Comparison of ENCODE assay signal across 9 mouse cellular contexts in genomic region chr11:103677042-103677441, GRCm38 (mm10). TPM values are rescaled to one million over a fixed set of nuclear protein-coding genes. Genes with fewer than 3 reads are reported as not detected.
DNase-seq lines count a peak whose midpoint lies in the region; ATAC-seq and TF ChIP-seq lines count a peak whose summit lies in the region.
"Not testable (repeated sequence)": the region's sequence is repeated elsewhere in the genome, so short reads cannot be mapped to it uniquely, and the experiment has no call there.
"Had no signal": no experiment of that assay in that cellular context is flagged by ENCODE, and none has a peak within 500 bp of the region (broad histone marks: within the 10 kb centered on the region; RNA-seq: fewer than 3 reads in every experiment).

No protein-coding gene starts in this region.

- H3K4me3 ChIP-seq in MEL (ENCODE audit: control insufficient read depth in 1 of 2, insufficient read depth in 1 of 2, low read depth in 2 of 2, low read length in 2 of 2); heart, postnatal 0 days (ENCODE audit: low read depth, low read length); lung, postnatal 0 days (ENCODE audit: low read depth, low read length): not testable (repeated sequence)

- not testable (repeated sequence) for H3K79me2 ChIP-seq in MEL (ENCODE audit: control insufficient read depth, insufficient read depth, low read length, poor library complexity)

- H3K4me2 ChIP-seq in heart, postnatal 0 days (ENCODE audit: low read depth, low read length); lung, postnatal 0 days (replicated peaks; ENCODE audit: low read depth, low read length): not testable (repeated sequence)

- not testable (repeated sequence) for H3K9ac ChIP-seq in MEL (ENCODE audit: control insufficient read depth, low read depth, low read length, poor library complexity, severe bottlenecking); heart, postnatal 0 days (replicated peaks; ENCODE audit: low read depth, low read length); lung, postnatal 0 days (replicated peaks; ENCODE audit: low read depth)

- TF ChIP-seq CTCF in MEL (IDR thresholded peaks at IDR 0.05 in 2 of 3, conservative IDR thresholded peaks at IDR 0.05 in 1 of 3; ENCODE audit: control insufficient read depth in 1 of 3, insufficient read depth in 1 of 3, low read depth in 2 of 3, low read length in 3 of 3, poor library complexity in 1 of 3, severe bottlenecking in 1 of 3): peak; percentile 59 to 75 (median 67)
- peak; percentile 55 for TF ChIP-seq CTCF in heart, postnatal 0 days (IDR thresholded peaks at IDR 0.05; ENCODE audit: low read depth)
- peak; percentile 71 for TF ChIP-seq CTCF in lung, postnatal 0 days (IDR thresholded peaks at IDR 0.05)

- ATAC-seq in heart, postnatal 0 days (ENCODE audit: insufficient read depth, low read depth): not testable (repeated sequence)
- ATAC-seq in lung, postnatal 0 days: peak; percentile 43; the same call in 1 of the 2 replicates

- TF ChIP-seq RAD21 in MEL (IDR thresholded peaks at IDR 0.05; ENCODE audit: low read depth, low read length): peak; percentile 9; the same call in 1 of the 2 replicates

- DNase-seq in MEL (ENCODE audit: low read depth, low spot score): peak; percentile 78
- peak; percentile 42 for DNase-seq in c-Kit-positive CD71-negative TER-119-negative erythroid progenitor cells, embryonic 14.5 days (ENCODE audit: low read depth)
- DNase-seq in embryo, embryonic 9.5 days (ENCODE audit: extremely low spot score): peak; percentile 19
- DNase-seq in heart, postnatal 0 days (ENCODE audit: low spot score): not testable (repeated sequence)
- DNase-seq in kidney, postnatal 25 days: peak; percentile 74 to 83
- DNase-seq in lung, postnatal 0 days (ENCODE audit: low spot score): peak; percentile 27
- DNase-seq in retina, embryonic 14.5 days (ENCODE audit: low spot score): peak; percentile 78
- peak; percentile 67 for DNase-seq in thymus, postnatal 4 days

- H3K27me3 ChIP-seq in MEL (ENCODE audit: control insufficient read depth in 1 of 2, insufficient read depth in 2 of 2, low read length in 2 of 2); heart, postnatal 0 days (ENCODE audit: control insufficient read depth, insufficient read depth, low read length); lung, postnatal 0 days (replicated peaks; ENCODE audit: insufficient read depth, low read length): not testable (repeated sequence)

- WGBS in heart, postnatal 0 days: 40% methylated on average over 2 of the region's 2 CpGs
- WGBS in lung, postnatal 0 days: 38% methylated on average over 2 of the region's 2 CpGs

- not testable (repeated sequence) for H3K27ac ChIP-seq in MEL (ENCODE audit: control insufficient read depth, low read depth, low read length); heart, postnatal 0 days (ENCODE audit: low read depth); lung, postnatal 0 days (ENCODE audit: low read length)

- TF ChIP-seq EP300 in MEL (IDR thresholded peaks at IDR 0.05; ENCODE audit: low read depth in 1 of 2, low read length in 2 of 2); heart, postnatal 0 days (IDR thresholded peaks at IDR 0.05; ENCODE audit: low read depth); lung, postnatal 0 days (IDR thresholded peaks at IDR 0.05): not testable (repeated sequence)

- TF ChIP-seq POLR2A in MEL (IDR thresholded peaks at IDR 0.05; ENCODE audit: control insufficient read depth in 1 of 2, insufficient read depth in 1 of 2, low read depth in 1 of 2, low read length in 2 of 2, poor library complexity in 1 of 2): not testable (repeated sequence)

- not testable (repeated sequence) for H3K4me1 ChIP-seq in MEL (ENCODE audit: control insufficient read depth in 1 of 2, insufficient read depth in 2 of 2, low read length in 2 of 2); heart, postnatal 0 days (ENCODE audit: control insufficient read depth, insufficient read depth); lung, postnatal 0 days (ENCODE audit: insufficient read depth, low read depth, low read length)

- H3K36me3 ChIP-seq in MEL (ENCODE audit: control insufficient read depth in 1 of 2, insufficient read depth in 2 of 2, low read length in 2 of 2): peaks cover 0 to 11% of the 10 kb centered on the region in 2 experiments; a peak in 2 of 4 replicates
- H3K36me3 ChIP-seq in heart, postnatal 0 days (replicated peaks; ENCODE audit: control insufficient read depth, insufficient read depth, low read length): peaks cover 51% of the 10 kb centered on the region
- peaks cover 41% of the 10 kb centered on the region for H3K36me3 ChIP-seq in lung, postnatal 0 days (ENCODE audit: insufficient read depth, low read length)

- H3K9me3 ChIP-seq in MEL (replicated peaks; ENCODE audit: insufficient read depth, low read length); heart, postnatal 0 days (replicated peaks; ENCODE audit: control insufficient read depth, low read length); lung, postnatal 0 days (ENCODE audit: low read length): not testable (repeated sequence)

TF ChIP-seq in MEL, 35 proteins besides CTCF, POLR2A, EP300 and RAD21:
- peak; percentile 46 for TF ChIP-seq SMC3 (IDR thresholded peaks at IDR 0.05; ENCODE audit: low read depth, low read length)

RNA-seq across cellular contexts. Expression of gene Gosr2, which starts 20.7 kb away (rescaled TPM):
- 135 and 149 TPM in 2 replicates for total RNA-seq in MEL (2012; rRNA removed)
- polyA plus RNA-seq in MEL (2012; ENCODE audit: insufficient read depth in 1 of 2, insufficient read length in 2 of 2, low read depth in 1 of 2, low replicate concordance in 2 of 2, missing spikeins in 1 of 2): 100 to 1,000 TPM in 1 of 2 experiments, not detected in 1; 101 TPM
- 72.7 and 73.8 TPM in 2 replicates for total RNA-seq in heart, postnatal 0 days (2014; rRNA removed; ENCODE audit: low replicate concordance)
- polyA plus RNA-seq in heart, postnatal 0 days (2015; fragmentation: Nextera tagmentation; extraction: Ambion mirVana): 52.5 and 56.8 TPM in 2 replicates
- polyA plus RNA-seq in lung, postnatal 0 days (2015; fragmentation: Nextera tagmentation; extraction: Ambion mirVana): 78.5 and 87.6 TPM in 2 replicates

RNA-seq across cellular contexts. Expression of gene Rprml, which starts 27.7 kb away (rescaled TPM):
- total RNA-seq in MEL (2012; rRNA removed): not detected in 2 replicates
- polyA plus RNA-seq in MEL (2012; ENCODE audit: insufficient read depth in 1 of 2, insufficient read length in 2 of 2, low read depth in 1 of 2, low replicate concordance in 2 of 2, missing spikeins in 1 of 2): not detected
- total RNA-seq in heart, postnatal 0 days (2014; rRNA removed; ENCODE audit: low replicate concordance): not detected in 2 replicates
- polyA plus RNA-seq in heart, postnatal 0 days (2015; fragmentation: Nextera tagmentation; extraction: Ambion mirVana): 0.15 TPM in 2 replicates
- 0.18 and 0.19 TPM in 2 replicates for polyA plus RNA-seq in lung, postnatal 0 days (2015; fragmentation: Nextera tagmentation; extraction: Ambion mirVana)

RNA-seq across cellular contexts. Expression of gene Lyzl6, which starts 38.4 kb away (rescaled TPM):
- total RNA-seq in MEL (2012; rRNA removed): not detected in 2 replicates
- not detected for polyA plus RNA-seq in MEL (2012; ENCODE audit: insufficient read depth in 1 of 2, insufficient read length in 2 of 2, low read depth in 1 of 2, low replicate concordance in 2 of 2, missing spikeins in 1 of 2)
- not detected in 2 replicates for total RNA-seq in heart, postnatal 0 days (2014; rRNA removed; ENCODE audit: low replicate concordance)
- polyA plus RNA-seq in heart, postnatal 0 days (2015; fragmentation: Nextera tagmentation; extraction: Ambion mirVana): not detected in 2 replicates
- polyA plus RNA-seq in lung, postnatal 0 days (2015; fragmentation: Nextera tagmentation; extraction: Ambion mirVana): not detected in 2 replicates
- total RNA-seq: left cerebral cortex, postnatal 25 days had no signal

RNA-seq across cellular contexts. Expression of gene Gm884, which starts 56.1 kb away (rescaled TPM):
- not detected in 2 replicates for total RNA-seq in MEL (2012; rRNA removed)
- polyA plus RNA-seq in MEL (2012; ENCODE audit: insufficient read depth in 1 of 2, insufficient read length in 2 of 2, low read depth in 1 of 2, low replicate concordance in 2 of 2, missing spikeins in 1 of 2): not detected
- total RNA-seq in heart, postnatal 0 days (2014; rRNA removed; ENCODE audit: low replicate concordance): not detected in 2 replicates
- not detected in 2 replicates for polyA plus RNA-seq in heart, postnatal 0 days (2015; fragmentation: Nextera tagmentation; extraction: Ambion mirVana)
- not detected in 2 replicates for polyA plus RNA-seq in lung, postnatal 0 days (2015; fragmentation: Nextera tagmentation; extraction: Ambion mirVana)
- total RNA-seq: left cerebral cortex, postnatal 25 days had no signal
